Mouse (Mus musculus): ENCODE measurements around the gene Atox1. TPM values are rescaled to one million over a fixed set of nuclear protein-coding genes. Genes with fewer than 3 reads are reported as not detected.

The Atox1 gene
- total RNA-seq, 2 experiments from 2014 or later: 88.1 to 111 TPM

DNA sequence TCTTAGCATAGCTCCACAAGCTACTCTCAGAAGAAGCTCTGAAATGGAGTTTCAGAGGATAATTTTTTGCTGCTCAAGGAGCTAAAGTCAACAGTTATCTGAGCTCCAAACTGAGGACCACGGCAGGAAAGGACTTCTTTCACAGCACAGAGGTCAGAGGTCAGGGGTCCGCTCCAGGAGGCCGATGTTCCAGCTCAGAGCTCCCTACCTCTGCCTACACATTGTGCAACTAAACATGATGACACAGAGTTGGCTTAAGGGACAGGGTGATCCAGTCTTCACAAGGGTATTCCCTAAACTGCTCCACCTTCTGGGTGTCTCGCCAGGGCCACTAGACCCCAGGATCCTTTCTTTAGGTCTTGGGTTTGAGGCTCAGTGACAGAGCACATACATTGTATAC lies 2.5 kb downstream of the Atox1 start:
- intact Hi-C loops (cut with DNase I): no loop called here
- DNase-seq (ENCODE audit: low spot score in 2 of 2): no peak

GRCm38 (mm10) chr11:55455166-55455565 lies 5.9 kb downstream of the Atox1 start:
- DNase-seq (ENCODE audit: low spot score in 2 of 2): no peak
- intact Hi-C loops (cut with DNase I): no loop called here

DNA sequence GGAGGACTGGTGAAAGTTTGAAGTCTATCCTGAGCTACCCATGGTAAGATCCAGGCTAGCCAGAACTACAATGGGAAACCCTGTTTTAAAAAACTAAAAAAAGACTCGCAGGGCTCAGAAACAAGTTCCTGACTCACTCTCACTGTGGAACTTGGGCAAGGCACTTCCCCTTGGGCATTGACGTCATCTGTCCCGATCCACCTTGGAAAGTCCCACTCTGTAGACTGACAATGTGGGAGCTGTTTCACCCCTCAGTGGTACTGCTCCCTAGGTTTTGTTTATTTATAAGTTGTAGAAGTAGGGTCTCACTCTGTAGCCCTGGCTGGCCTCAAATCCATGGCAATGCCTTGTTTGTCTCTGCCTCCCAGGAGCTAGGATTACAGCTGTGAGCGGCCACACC lies 7.4 kb downstream of the Atox1 start:
- intact Hi-C loops (cut with DNase I): no loop called here

GRCm38 (mm10) chr11:55450311-55450710 lies 10.7 kb downstream of the Atox1 start:
- intact Hi-C loops (cut with DNase I): no loop called here
- DNase-seq (ENCODE audit: low spot score in 2 of 2): no peak

More for the DNA sequence above, 7.4 kb downstream of the Atox1 start:
- no peak for DNase-seq (ENCODE audit: low spot score in 2 of 2)

DNA sequence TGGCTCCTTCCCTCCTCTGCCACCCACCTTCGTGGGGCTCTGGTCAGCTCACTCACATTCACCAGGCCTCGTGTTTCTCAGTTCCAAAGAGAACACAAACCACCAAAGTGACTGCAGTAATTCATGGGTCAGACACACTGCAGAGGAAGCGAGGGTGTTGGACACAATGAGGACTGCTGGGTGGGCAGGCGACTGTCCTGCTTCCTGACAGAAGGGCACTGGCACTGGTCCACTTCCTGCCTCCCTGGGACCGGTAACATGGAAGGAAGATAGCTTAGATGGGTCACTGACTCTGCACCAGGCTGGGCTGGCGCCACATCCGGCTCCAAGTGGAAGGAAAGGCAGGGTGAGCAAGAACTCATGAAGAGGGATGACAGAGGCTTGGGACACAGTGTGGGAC lies 11.5 kb downstream of the Atox1 start:
- intact Hi-C loops (cut with DNase I): no loop called here
- DNase-seq (ENCODE audit: low spot score in 2 of 2): no peak

GRCm38 (mm10) chr11:55446579-55446978 lies 14.5 kb downstream of the Atox1 start:
- intact Hi-C loops (cut with DNase I): no loop called here
- DNase-seq (ENCODE audit: low spot score in 2 of 2): peak; percentile 71 to 85

- intact Hi-C loops (cut with DNase I): loop anchor here (1.0 to 5.0 kb wide), 2 partner anchors 54 to 242 kb away; partner anchors contain the start of gene Slc36a1
- peak in 1 of 2 experiments; percentile 26 for DNase-seq (ENCODE audit: low spot score in 2 of 2)
Measured at GRCm38 (mm10) chr11:55444772-55445171, 16.3 kb downstream of the Atox1 start.

- intact Hi-C loops (cut with DNase I): loop anchor here (5.0 kb wide), 1 partner anchor 237 kb away; the partner anchor contains the start of gene Slc36a1
- no peak for DNase-seq (ENCODE audit: low spot score in 2 of 2)
Measured at GRCm38 (mm10) chr11:55439718-55440117, 21.3 kb downstream of the Atox1 start.

DNA sequence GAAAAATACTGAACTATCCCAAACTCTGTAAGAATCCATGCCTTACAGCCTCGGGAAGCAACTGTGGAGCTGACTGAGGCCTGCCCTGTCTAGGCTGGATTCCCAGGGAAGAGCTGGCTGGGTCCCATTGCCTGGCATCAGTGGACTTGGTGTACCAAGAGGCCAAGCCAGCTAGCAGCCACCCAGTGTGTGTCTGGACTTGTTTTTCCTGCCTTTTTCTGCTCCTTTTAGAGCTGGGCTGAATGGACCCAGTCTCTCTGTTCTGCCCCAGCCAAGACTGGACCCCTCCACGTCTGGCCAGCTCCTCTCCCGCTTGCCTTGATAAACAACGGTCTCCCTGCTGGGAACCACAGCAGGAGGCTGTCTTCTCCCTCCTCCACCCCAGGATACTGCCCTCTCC lies 23.0 kb downstream of the Atox1 start:
- intact Hi-C loops (cut with DNase I): no loop called here
- DNase-seq (ENCODE audit: low spot score in 2 of 2): no peak

- DNase-seq (ENCODE audit: low spot score in 2 of 2): no peak
- intact Hi-C loops (cut with DNase I): no loop called here
Measured at GRCm38 (mm10) chr11:55436089-55436488, 24.9 kb downstream of the Atox1 start.

GRCm38 (mm10) chr11:55432981-55433380 lies 28.1 kb downstream of the Atox1 start:
- intact Hi-C loops (cut with DNase I): no loop called here
- DNase-seq (ENCODE audit: low spot score in 2 of 2): no peak

DNA sequence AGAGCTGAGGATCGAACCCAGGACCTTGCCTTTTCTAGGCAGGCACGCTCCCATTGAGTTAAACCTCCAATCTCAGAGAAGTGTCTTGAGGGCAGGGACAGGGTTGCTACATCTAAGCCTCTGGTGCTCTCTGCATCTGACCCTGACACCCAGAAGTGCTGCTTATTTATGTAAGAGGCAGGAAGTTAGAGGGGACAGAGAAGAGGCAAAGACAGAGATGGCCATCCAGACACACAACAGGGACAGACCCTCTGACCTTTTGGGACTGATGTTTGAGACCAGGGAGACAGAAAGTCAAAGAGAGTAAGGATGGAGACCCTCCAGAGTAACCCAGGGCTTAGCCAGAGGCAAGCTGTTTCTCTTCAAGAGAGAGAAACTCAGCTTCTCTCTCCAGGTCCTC lies 31.1 kb downstream of the Atox1 start:
- intact Hi-C loops (cut with DNase I): no loop called here
- no peak for DNase-seq (ENCODE audit: low spot score in 2 of 2)

DNA sequence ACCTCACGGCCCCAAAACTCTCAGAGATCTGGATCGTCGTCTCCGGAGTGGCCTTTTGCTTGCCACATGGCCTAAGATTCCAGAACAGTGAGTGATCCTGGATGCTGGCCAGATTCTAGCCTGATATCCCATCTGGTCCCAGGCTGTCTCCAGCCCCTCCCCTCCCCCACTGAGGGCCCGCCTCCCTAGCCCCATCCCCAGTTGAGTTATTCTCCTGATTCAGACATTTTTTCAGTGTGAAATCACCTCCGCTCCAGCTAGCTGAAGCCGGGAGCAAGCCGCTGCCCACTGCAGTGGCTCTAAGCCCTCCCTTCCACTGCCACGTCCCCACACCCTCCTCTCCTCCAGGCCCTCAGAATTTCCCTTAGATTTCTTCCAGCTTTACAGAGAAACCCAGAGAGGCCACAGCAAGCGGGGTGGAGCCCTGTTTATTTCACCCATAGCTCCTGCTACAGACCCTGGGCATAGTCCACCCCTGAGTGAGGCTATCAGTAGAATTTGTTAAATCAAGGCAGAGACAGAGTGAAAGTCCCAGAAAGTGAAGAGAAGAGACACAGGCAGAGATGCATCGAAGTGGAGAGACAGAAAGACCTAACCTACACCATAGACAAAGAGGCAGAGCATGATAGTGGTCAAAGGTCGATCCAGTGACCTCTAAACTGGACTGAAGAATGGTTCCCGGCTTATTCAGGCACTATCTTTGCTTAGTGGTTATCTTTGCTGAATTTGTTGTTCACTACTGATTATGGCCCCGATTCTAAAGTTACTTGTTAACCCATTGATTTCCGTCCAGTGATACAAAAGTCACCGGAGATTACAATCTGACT lies 32.6 kb downstream of the Atox1 start:
- DNase-seq (ENCODE audit: low spot score in 2 of 2): no peak
- intact Hi-C loops (cut with DNase I): no loop called here

- intact Hi-C loops (cut with DNase I): no loop called here
- no peak for DNase-seq (ENCODE audit: low spot score in 2 of 2)
Measured at GRCm38 (mm10) chr11:55424746-55425360, 36.2 kb downstream of the Atox1 start.

DNA sequence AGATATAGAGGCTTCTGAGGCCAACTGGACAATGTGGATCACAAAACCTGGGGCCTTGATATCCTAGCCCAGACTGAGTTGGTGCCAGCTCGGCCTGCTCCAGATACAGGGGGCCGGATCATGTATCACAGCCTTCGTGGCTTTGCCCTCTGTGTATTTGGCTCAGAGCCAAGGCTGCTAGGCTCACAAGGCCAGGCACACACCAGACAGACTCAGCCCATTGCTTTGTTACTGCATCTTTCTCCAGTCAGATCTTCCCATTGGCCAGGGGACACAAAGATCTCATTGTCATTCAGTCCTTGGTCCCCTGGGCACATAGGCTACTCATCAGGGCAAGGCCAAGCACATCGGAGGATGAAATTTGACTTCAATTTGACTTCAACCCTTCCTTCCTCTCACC lies 37.3 kb downstream of the Atox1 start:
- intact Hi-C loops (cut with DNase I): no loop called here
- DNase-seq (ENCODE audit: low spot score in 2 of 2): no peak

DNA sequence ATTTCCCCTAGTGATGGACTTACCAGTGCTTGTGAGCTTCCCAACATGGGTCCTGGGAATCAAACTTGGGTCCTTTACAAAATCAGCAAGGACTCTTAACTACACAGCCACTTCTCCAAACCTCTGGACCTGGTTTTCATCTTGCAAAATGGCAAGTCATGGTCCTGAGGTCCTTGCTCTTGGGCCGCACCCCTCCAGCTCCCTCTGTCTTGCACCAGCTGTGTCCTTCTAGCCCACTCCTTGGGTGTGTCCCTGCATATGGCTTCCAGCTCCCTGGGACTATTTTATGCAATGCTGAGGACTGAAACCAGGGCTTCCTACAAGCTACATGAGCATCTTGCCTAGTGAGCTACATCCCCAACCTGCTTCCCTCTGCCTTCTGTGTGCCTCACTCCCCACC lies 38.1 kb downstream of the Atox1 start, which contains the start of gene Sparc:
Gene Sparc (minus strand): TSS at position 206 of the 400 bp plus-strand sequence.
- no peak for DNase-seq (ENCODE audit: low spot score in 2 of 2)
- intact Hi-C loops (cut with DNase I): no loop called here

DNA sequence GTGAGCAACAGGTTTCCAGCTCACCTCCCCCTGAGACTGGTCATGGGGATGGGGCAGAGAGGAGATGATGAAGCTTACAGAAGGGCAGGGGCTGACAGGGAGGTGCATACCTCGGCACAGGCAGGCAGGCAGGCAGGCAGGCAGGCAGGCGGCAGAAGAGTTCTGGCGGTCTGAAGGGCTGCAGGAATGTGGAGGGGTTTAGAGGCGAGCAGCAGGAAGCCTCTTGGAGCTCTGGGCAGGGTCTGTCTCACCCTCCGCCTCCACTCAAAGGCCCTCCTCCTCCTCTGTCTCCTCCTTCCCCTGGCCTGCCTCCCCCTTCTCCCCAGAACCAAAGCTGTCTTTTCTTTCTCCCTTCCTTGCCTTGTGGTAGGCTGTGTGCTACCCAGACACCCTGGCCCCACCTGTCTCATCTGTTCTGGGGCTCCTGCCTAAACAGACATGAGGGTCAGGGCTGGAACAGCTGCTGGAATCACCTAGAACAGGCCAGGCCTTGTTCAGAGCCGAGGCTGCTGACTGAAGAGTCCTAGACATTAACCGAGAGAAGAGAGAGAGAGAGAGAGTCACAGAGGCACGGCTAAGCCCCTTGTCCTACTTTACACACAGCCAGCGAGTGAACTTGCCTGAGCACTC lies 41.2 kb downstream of the Atox1 start:
- no peak for DNase-seq (ENCODE audit: low spot score in 2 of 2)
- intact Hi-C loops (cut with DNase I): no loop called here

DNA sequence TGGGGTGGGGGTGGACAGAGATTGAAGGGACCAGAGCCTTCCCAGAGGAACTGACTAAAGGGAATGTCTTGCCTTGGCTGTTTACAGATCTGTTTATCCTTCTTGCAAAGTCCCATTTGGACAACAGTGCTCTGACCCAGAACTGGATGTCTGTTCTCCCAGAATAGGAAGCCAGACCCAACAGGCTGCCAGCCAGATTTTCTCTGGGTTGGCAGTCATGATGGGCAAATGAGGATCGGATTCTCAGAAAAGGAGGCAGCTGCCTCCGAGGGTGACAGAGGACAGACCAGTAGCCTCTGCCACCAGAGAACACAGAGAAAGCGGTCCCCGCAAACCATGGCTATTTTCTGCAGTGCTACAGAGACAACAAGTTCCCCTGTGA lies 41.8 kb downstream of the Atox1 start:
- intact Hi-C loops (cut with DNase I): no loop called here
- peak in 1 of 2 experiments; percentile 23 for DNase-seq (ENCODE audit: low spot score in 2 of 2)

DNA sequence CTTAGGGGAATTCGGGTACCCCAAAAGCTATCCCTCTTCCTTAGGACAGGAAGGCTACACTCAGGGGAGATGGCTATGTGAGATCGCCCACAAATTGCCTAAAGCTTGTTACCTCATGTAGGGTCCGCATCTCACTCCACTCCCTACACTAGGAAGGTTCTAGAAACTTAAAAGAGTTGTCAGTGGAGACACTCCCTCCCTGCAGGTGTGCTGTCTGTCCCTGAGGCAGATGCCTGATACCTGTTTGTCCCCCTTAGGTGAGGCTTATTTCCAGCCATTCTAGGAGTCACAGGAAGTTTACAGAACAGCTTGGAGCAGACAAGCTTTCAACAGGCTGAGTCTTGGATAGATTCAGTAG lies 42.4 kb downstream of the Atox1 start:
- DNase-seq (ENCODE audit: low spot score in 2 of 2): no peak
- intact Hi-C loops (cut with DNase I): no loop called here

DNA sequence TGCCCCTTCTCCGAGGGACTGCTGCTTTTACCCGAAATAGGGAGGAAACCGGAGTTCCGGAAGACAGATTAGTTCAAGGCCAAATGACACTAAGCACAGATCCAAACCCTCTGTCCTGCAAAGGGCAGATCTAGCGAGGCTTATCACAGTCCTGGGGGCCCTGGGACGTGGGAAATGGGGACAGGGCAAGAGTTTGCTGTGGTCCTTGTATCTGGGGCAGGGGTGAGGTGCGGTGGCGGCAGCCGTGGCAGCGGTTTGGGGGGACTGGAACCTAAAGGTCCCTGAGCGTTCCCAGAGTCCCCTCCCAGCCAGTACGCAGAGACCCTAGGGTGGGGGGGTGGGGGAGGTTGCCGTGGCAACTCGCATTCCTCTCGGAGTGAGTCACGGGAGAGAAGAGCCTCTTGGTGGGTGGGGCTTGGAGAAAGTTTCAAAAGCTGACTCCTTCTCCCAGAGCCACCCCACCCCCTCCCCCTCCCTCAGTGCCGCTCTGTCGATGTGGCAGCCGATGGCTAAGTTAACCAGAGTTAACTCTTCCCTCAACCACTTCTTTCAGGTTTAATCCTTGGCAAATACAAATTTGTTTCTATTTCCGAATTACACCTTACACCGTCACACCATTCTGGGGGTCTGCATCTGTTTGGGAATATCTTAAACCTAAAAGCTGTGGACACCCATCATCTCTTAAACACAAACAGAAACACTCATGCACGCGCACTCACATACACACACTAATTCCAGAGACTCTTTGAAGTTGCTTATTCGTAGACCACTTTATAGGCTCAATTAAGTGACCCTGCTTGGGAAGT lies 42.9 kb downstream of the Atox1 start:
- no peak for DNase-seq (ENCODE audit: low spot score in 2 of 2)
- intact Hi-C loops (cut with DNase I): no loop called here
